Mouse (Mus musculus): ENCODE data around the gene Syngr1. TPM values are rescaled to one million over a fixed set of nuclear protein-coding genes. Genes with fewer than 3 reads are reported as not detected.

The Syngr1 gene
- total RNA-seq, 2 experiments from 2014 or later = 8.7 to 8.8 TPM

GRCm38 (mm10) chr15:80142130-80142529 is 51.0 kb downstream of the Syngr1 start:
- no peak for DNase-seq (ENCODE audit: low spot score in 2 of 2)

- no peak for DNase-seq (ENCODE audit: low spot score in 2 of 2)
Measured at GRCm38 (mm10) chr15:80143760-80144159, 52.6 kb downstream of the Syngr1 start.

- DNase-seq (ENCODE audit: low spot score in 2 of 2) = no peak
Measured at GRCm38 (mm10) chr15:80145397-80145796, 54.3 kb downstream of the Syngr1 start.

GRCm38 (mm10) chr15:80146153-80146552 is 55.0 kb downstream of the Syngr1 start:
- no peak for DNase-seq (ENCODE audit: low spot score in 2 of 2)

- no peak for DNase-seq (ENCODE audit: low spot score in 2 of 2)
Measured at GRCm38 (mm10) chr15:80147090-80147489, 56.0 kb downstream of the Syngr1 start.

- DNase-seq (ENCODE audit: low spot score in 2 of 2) = no peak
Measured at GRCm38 (mm10) chr15:80147511-80147910, 56.4 kb downstream of the Syngr1 start.

- no peak for DNase-seq (ENCODE audit: low spot score in 2 of 2)
Measured at GRCm38 (mm10) chr15:80148565-80148964, 57.4 kb downstream of the Syngr1 start.

- no peak for DNase-seq (ENCODE audit: low spot score in 2 of 2)
Measured at GRCm38 (mm10) chr15:80149517-80149916, 58.4 kb downstream of the Syngr1 start.

- DNase-seq (ENCODE audit: low spot score in 2 of 2) = no peak
Measured at GRCm38 (mm10) chr15:80152663-80153062, 61.5 kb downstream of the Syngr1 start.

GRCm38 (mm10) chr15:80153757-80154156 is 62.6 kb downstream of the Syngr1 start:
- DNase-seq (ENCODE audit: low spot score in 2 of 2) = no peak

- no peak for DNase-seq (ENCODE audit: low spot score in 2 of 2)
Measured at GRCm38 (mm10) chr15:80155707-80156106, 64.6 kb downstream of the Syngr1 start.

GRCm38 (mm10) chr15:80157197-80157943 is 66.2 kb downstream of the Syngr1 start:
- no peak for DNase-seq (ENCODE audit: low spot score in 2 of 2)

- DNase-seq (ENCODE audit: low spot score in 2 of 2) = no peak
Measured at GRCm38 (mm10) chr15:80158001-80158706, 67.0 kb downstream of the Syngr1 start.

- DNase-seq (ENCODE audit: low spot score in 2 of 2) = no peak
Measured at GRCm38 (mm10) chr15:80158707-80159090, 67.6 kb downstream of the Syngr1 start.

- no peak for DNase-seq (ENCODE audit: low spot score in 2 of 2)
Measured at GRCm38 (mm10) chr15:80159286-80159901, 68.3 kb downstream of the Syngr1 start.

- no peak for DNase-seq (ENCODE audit: low spot score in 2 of 2)
Measured at GRCm38 (mm10) chr15:80160223-80160622, 69.1 kb downstream of the Syngr1 start.

- peak in 1 of 2 experiments; percentile 42 for DNase-seq (ENCODE audit: low spot score in 2 of 2)
Measured at GRCm38 (mm10) chr15:80160726-80161125, 69.6 kb downstream of the Syngr1 start.

- DNase-seq (ENCODE audit: low spot score in 2 of 2) = no peak
Measured at GRCm38 (mm10) chr15:80161199-80161598, 70.1 kb downstream of the Syngr1 start.

GRCm38 (mm10) chr15:80162401-80162964 is 71.3 kb downstream of the Syngr1 start:
- no peak for DNase-seq (ENCODE audit: low spot score in 2 of 2)

GRCm38 (mm10) chr15:80163274-80163673 is 72.1 kb downstream of the Syngr1 start:
- no peak for DNase-seq (ENCODE audit: low spot score in 2 of 2)

GRCm38 (mm10) chr15:80163716-80164115 is 72.6 kb downstream of the Syngr1 start:
- no peak for DNase-seq (ENCODE audit: low spot score in 2 of 2)

GRCm38 (mm10) chr15:80165396-80165795 is 74.3 kb downstream of the Syngr1 start:
- no peak for DNase-seq (ENCODE audit: low spot score in 2 of 2)

Measured in gastrocnemius, postnatal 4 days (tissue).